24 mouse cellular contexts compared by ENCODE assay signal in genomic region chr17:39107126-39107525, GRCm38 (mm10). TPM values are rescaled to one million over a fixed set of nuclear protein-coding genes. Genes with fewer than 3 reads are reported as not detected.
DNase-seq lines count a peak whose midpoint lies in the region; ATAC-seq and TF ChIP-seq lines count a peak whose summit lies in the region.
"Not testable (repeated sequence)": the region's sequence is repeated elsewhere in the genome, so short reads cannot be mapped to it uniquely, and the experiment has no call there.
"Had no signal": no experiment of that assay in that cellular context is flagged by ENCODE, and none has a peak within 500 bp of the region (broad histone marks: within the 10 kb centered on the region; RNA-seq: fewer than 3 reads in every experiment).

No protein-coding gene starts in this region.

- not testable (repeated sequence) for H3K36me3 ChIP-seq in embryonic facial prominence, embryonic 10.5 days (replicated peaks); limb, embryonic 14.5 days (ENCODE audit: control insufficient read depth, insufficient read depth, low read length); testis, adult 2 months (ENCODE audit: control insufficient read depth, insufficient read depth, low read length)

- H3K9ac ChIP-seq in limb, embryonic 14.5 days (ENCODE audit: low read depth, low read length, severe bottlenecking) = not testable (repeated sequence)

- peaks cover 46% of the 10 kb centered on the region for H3K9me3 ChIP-seq in embryonic facial prominence, embryonic 10.5 days
- not testable (repeated sequence) for H3K9me3 ChIP-seq in limb, embryonic 14.5 days (ENCODE audit: control insufficient read depth, low read length)

- H3K4me3 ChIP-seq in embryonic facial prominence, embryonic 10.5 days; limb, embryonic 14.5 days (replicated peaks; ENCODE audit: low read length): not testable (repeated sequence)
- H3K4me3 ChIP-seq in testis, adult 2 months (ENCODE audit: control insufficient read depth, low read depth, low read length) = peak overlapping the region; percentile 61

- H3K27ac ChIP-seq in embryonic facial prominence, embryonic 10.5 days (replicated peaks); limb, embryonic 14.5 days (replicated peaks; ENCODE audit: low read depth, low read length): not testable (repeated sequence)
- peak overlapping the region; percentile 61; the same call in 1 of the 2 replicates for H3K27ac ChIP-seq in testis, adult 2 months (ENCODE audit: control insufficient read depth, insufficient read depth, low read depth, low read length)

- H3K4me1 ChIP-seq in embryonic facial prominence, embryonic 10.5 days; limb, embryonic 14.5 days (ENCODE audit: control insufficient read depth, insufficient read depth, low read length); testis, adult 2 months (ENCODE audit: control insufficient read depth, insufficient read depth, low read length): not testable (repeated sequence)

- TF ChIP-seq CTCF in testis, adult 2 months (IDR thresholded peaks at IDR 0.05; ENCODE audit: control insufficient read depth, insufficient read depth, insufficient replicate concordance, low read depth, low read length) = not testable (repeated sequence)

- not testable (repeated sequence) for ATAC-seq in limb, embryonic 14.5 days (ENCODE audit: low FRiP score, low read depth)

- not testable (repeated sequence) for H3K4me2 ChIP-seq in limb, embryonic 14.5 days (replicated peaks; ENCODE audit: low read depth, low read length, severe bottlenecking)

- TF ChIP-seq POLR2A in limb, embryonic 14.5 days (IDR thresholded peaks at IDR 0.05; ENCODE audit: borderline replicate concordance, extremely low read depth, insufficient read depth, insufficient read length); testis, adult 2 months (IDR thresholded peaks at IDR 0.05; ENCODE audit: control insufficient read depth, low read depth, low read length): not testable (repeated sequence)

- H3K27me3 ChIP-seq in embryonic facial prominence, embryonic 10.5 days (replicated peaks; ENCODE audit: low read depth, poor library complexity, severe bottlenecking); limb, embryonic 14.5 days (ENCODE audit: control insufficient read depth, insufficient read depth, low read length); testis, adult 2 months (ENCODE audit: control insufficient read depth, insufficient read depth, low read length): not testable (repeated sequence)

- WGBS in embryonic facial prominence, embryonic 10.5 days = 75% methylated on average over 11 of the region's 11 CpGs
- 75% methylated on average over 11 of the region's 11 CpGs for WGBS in limb, embryonic 14.5 days

- DNase-seq in ES-CJ7 (ENCODE audit: low read depth, low spot score) = peak; percentile 55
- peak; percentile 73 for DNase-seq in R1 (ENCODE audit: low read depth, low spot score)
- peak; percentile 15 for DNase-seq in c-Kit-positive CD71-positive TER-119-negative erythroid progenitor cells, embryonic 14.5 days (ENCODE audit: low read depth)
- peak; percentile 9 for DNase-seq in embryonic facial prominence, embryonic 10.5 days (ENCODE audit: low spot score)
- peak; percentile 1 for DNase-seq in induced T-regulatory cell, adult 2 months (ENCODE audit: low read depth)
- peak; percentile 3 for DNase-seq in limb, embryonic 14.5 days (ENCODE audit: low spot score)

RNA-seq across cellular contexts. Expression of gene Esp22, which starts 12.0 kb away (rescaled TPM):
- polyA plus RNA-seq in embryonic facial prominence, embryonic 10.5 days (2016; fragmentation: Nextera tagmentation; extraction: Ambion mirVana) = not detected in 2 replicates
- not detected in 2 replicates for polyA plus RNA-seq in limb, embryonic 14.5 days (2012; rRNA removed)
- not detected in 2 replicates for polyA plus RNA-seq in limb, embryonic 14.5 days (2014; fragmentation: Nextera tagmentation; extraction: Ambion mirVana)
- polyA plus RNA-seq in testis, adult 2 months (2012; rRNA removed) = not detected in 2 replicates
- polyA plus RNA-seq: adrenal gland, adult 2 months; brain, embryonic 14.5 days; forebrain, embryonic 14.5 days; frontal cortex, adult 2 months; heart, embryonic 10.5 days; heart, embryonic 15.5 days; hindbrain, embryonic 12.5 days; hindbrain, postnatal 0 days; intestine, embryonic 16.5 days; limb, embryonic 12.5 days; liver, embryonic 11.5 days; liver, embryonic 16.5 days; lung, embryonic 16.5 days; midbrain, embryonic 12.5 days; midbrain, postnatal 0 days; myocyte; neural tube, embryonic 12.5 days had no signal

RNA-seq across cellular contexts. Expression of gene Esp23, which starts 30.3 kb away (rescaled TPM):
- not detected in 2 replicates for polyA plus RNA-seq in embryonic facial prominence, embryonic 10.5 days (2016; fragmentation: Nextera tagmentation; extraction: Ambion mirVana)
- not detected in 2 replicates for polyA plus RNA-seq in limb, embryonic 14.5 days (2012; rRNA removed)
- polyA plus RNA-seq in limb, embryonic 14.5 days (2014; fragmentation: Nextera tagmentation; extraction: Ambion mirVana) = not detected in 2 replicates
- not detected in 2 replicates for polyA plus RNA-seq in testis, adult 2 months (2012; rRNA removed)
- polyA plus RNA-seq: adrenal gland, adult 2 months; brain, embryonic 14.5 days; forebrain, embryonic 14.5 days; frontal cortex, adult 2 months; heart, embryonic 10.5 days; heart, embryonic 15.5 days; hindbrain, embryonic 12.5 days; hindbrain, postnatal 0 days; intestine, embryonic 16.5 days; limb, embryonic 12.5 days; liver, embryonic 11.5 days; liver, embryonic 16.5 days; lung, embryonic 16.5 days; midbrain, embryonic 12.5 days; midbrain, postnatal 0 days; myocyte; neural tube, embryonic 12.5 days had no signal

Comparison
In these comparisons a context has a peak if more than half of its experiments do, and no peak if none do; other contexts are left out.
1. DNase-seq: peak in every context shown above with its lines; median percentile 73 in R1; 55 in ES-CJ7; 15 in c-Kit-positive CD71-positive TER-119-negative erythroid progenitor cells, embryonic 14.5 days; 9 in embryonic facial prominence, embryonic 10.5 days; 3 in limb, embryonic 14.5 days; 1 in induced T-regulatory cell, adult 2 months.